Mouse (Mus musculus) cerebellum, adult 8-10 months (tissue): Measurements from ENCODE around the gene 4930442H23Rik.
A peak's percentile ranks its signal among the peaks of the same experiment; 100 is the strongest.
"Not testable (repeated sequence)": the region's sequence is repeated elsewhere in the genome, so short reads cannot be mapped to it uniquely, and the experiment has no call there.

Source experiments
- DNase-seq: peaks from one replicate; pipeline ENCODE4 v3.0.0; 2022

Gene 4930442H23Rik

DNA sequence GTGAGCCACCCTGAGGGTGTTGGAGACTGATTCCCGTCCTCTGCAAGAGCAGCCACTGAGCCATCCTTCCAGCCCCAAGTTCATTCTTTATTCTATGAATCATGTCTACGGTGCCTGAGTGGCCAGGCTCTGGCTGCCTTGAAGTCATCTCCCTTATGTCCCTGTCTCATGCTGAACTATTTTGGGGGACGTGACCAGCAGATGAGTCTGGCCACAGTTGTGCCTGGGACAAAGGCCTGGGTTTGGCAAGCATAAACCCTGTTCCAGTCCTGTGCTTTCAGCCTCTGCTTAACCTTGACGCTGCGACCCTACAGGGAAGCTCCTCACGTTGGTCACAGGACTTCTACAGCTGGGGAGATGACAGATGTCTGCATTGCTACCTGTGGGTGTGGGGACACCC is 13.7 kb upstream of the 4930442H23Rik start:
- no peak for DNase-seq

- no peak for DNase-seq
Measured at GRCm38 (mm10) chr10:81196470-81197065, 12.9 kb upstream of the 4930442H23Rik start.

GRCm38 (mm10) chr10:81195300-81195699 is 11.7 kb upstream of the 4930442H23Rik start:
- DNase-seq: no peak

DNA sequence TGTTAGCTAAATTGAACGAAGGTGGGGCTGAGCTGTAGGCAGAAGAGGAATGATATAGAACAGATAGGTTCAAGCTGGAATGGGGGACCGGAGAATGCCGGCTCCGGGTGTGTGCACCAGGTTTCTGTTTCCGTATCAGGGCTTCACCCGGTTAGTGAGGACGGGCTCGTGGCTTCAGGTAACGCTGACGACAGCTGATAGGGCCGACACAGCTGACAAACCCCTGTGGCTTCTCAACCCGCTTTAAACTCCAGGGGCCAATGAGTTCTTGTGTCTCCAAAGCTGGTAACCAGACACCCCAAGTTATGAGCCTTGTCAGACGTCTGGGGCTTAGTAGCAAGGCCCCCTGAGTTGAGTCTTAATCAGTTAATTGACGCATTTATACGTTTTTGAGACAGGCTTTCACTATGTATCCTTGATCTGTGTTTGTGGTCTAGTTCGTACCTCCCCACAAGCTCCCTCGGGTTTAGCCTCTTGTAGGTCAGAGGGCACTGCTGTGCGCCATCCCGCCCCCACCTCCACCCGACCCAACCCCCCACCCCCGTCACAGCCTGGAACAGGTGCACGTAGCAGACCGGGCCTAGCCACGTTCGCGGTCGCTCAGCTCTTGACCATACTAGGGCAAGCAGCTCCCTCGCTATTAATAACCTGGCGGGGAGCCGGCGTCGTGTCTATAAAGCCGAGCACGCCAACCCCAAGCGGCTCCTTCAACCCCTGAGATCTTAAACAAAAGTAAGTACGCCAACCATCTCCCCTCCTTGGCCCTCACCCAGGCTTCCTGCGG is 10.5 kb upstream of the 4930442H23Rik start:
- peak; percentile 49 for DNase-seq

- DNase-seq: peak; percentile 64
Measured at GRCm38 (mm10) chr10:81192968-81193501, 9.4 kb upstream of the 4930442H23Rik start.

DNA sequence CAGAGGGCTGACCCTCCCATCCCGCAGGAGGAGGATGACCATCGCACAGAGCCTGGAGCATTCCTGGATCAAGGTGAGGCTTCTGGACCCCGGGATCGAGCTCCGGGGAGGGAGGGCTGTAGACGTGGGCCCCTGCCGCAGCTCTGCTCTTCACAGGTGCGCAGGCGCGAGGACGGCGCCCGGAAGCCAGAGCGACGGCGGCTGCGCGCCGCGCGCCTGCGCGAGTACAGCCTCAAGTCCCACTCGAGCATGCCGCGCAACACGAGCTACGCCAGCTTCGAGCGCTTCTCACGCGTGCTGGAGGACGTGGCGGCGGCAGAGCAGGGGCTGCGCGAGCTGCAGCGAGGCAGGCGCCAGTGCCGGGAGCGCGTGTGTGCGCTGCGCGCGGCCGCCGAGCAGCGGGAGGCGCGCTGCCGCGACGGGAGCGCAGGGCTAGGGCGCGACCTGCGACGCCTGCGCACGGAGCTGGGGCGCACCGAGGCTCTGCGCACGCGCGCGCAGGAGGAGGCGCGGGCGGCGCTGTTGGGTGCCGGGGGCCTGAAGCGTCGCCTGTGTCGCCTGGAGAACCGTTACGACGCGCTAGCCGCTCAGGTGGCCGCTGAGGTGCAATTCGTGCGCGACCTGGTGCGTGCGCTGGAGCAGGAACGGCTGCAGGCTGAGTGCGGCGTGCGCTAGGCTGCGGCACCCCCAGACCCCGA is 8.8 kb upstream of the 4930442H23Rik start:
- DNase-seq: peak; percentile 87

- DNase-seq: no peak
Measured at GRCm38 (mm10) chr10:81191342-81191982, 7.8 kb upstream of the 4930442H23Rik start.

- no peak for DNase-seq
Measured at GRCm38 (mm10) chr10:81190912-81191321, 7.3 kb upstream of the 4930442H23Rik start.

GRCm38 (mm10) chr10:81190236-81190911 is 6.7 kb upstream of the 4930442H23Rik start:
- peak; percentile 53 for DNase-seq

DNA sequence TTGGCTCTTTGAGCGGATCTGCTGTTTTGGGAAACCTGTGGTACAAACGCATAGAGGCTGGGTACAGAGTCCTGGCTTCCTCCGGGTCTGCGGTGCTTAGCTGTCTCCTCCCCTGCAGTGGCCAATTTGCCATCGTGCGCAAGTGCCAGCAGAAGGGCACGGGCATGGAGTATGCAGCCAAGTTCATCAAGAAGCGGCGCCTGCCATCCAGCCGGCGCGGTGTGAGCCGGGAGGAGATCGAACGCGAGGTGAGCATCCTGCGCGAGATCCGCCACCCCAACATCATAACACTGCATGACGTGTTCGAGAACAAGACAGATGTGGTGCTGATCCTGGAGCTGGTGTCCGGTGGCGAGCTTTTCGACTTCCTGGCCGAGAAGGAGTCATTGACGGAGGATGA is 6.2 kb upstream of the 4930442H23Rik start:
- DNase-seq: no peak

- DNase-seq: no peak
Measured at GRCm38 (mm10) chr10:81187161-81187560, 3.5 kb upstream of the 4930442H23Rik start.

GRCm38 (mm10) chr10:81184765-81185164 is 1.1 kb upstream of the 4930442H23Rik start:
- no peak for DNase-seq

DNA sequence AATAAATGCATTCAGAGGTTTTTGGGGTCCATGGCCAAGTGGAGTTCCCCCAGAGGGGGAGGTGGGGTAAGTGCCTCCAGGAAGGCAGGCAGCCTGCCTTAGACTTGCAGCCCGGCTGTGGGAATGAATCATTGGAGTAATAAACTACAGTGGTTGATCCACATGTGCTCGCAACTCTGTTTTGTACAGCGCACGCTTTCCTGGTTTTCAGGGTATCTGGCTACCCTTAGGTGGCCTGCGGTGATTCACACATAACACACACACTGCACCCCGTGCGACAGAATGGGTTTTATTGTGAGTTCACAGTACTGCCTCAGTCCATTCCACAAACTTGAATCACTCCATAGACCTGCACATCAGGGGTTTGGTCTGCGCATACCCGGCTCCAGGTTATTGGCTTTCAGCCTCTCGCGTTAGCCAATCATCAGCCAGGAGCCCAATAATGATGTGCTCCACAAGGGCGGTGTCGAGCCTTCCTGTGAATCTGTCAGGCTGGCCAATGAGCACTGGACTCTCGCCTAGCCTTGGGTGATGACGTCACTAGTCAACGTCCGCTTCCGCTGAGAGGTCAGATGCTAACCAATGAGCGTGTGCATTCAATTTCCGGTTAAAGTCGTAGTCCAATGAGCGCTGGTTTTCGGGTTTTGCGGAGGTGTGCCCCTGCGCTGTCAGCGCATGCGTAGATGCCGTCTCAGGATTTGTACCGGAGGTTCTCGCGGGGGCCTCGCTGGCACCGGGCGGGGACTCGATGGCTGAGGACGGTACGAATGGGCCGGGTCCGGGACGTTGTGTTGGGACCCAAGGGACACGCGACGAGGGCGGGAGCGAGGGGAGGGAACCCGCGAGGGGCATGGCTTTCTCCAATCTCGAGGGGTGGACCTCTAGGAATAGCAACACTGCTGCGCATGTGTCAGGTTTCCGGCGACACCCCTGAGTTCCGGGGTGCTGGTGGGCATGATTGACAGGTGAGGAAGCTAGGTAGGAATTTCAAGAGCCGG is 1.0 kb downstream of the 4930442H23Rik start, which contains the start of gene Dapk3:
Dapk3 (plus strand) TSS at position 670 of the 998 bp plus-strand sequence.
- peak; percentile 96 for DNase-seq

DNA sequence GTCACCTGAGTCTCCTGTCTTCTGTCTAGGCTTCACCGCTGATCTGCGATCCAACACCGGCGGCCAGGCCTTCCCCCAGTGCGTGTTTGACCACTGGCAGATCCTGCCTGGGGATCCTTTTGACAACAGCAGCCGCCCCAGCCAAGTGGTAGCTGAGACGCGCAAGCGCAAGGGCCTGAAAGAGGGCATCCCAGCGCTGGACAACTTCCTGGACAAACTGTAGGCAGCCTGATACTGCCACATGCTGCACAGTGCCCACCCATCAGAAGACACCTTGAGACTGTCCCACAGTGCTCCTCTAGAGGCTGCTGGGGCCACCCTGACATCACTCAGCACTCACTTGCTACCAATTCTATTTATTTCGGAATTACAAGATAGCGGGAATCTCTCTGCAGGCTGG is 1.8 kb downstream of the 4930442H23Rik start:
- not testable (repeated sequence) for DNase-seq

DNA sequence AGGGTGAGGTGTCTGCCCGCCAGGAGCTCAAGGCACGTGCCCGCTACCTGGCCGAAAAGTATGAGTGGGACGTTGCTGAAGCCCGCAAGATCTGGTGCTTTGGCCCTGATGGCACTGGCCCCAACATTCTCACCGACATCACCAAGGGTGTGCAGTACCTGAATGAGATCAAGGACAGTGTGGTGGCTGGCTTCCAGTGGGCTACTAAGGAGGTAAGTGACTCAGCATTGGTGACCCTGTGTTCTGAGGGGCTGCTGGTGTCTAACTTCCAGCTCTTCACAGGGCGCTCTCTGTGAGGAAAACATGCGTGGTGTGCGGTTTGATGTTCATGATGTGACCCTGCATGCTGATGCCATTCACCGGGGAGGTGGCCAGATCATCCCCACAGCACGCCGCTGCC is 2.7 kb downstream of the 4930442H23Rik start:
- no peak for DNase-seq

DNA sequence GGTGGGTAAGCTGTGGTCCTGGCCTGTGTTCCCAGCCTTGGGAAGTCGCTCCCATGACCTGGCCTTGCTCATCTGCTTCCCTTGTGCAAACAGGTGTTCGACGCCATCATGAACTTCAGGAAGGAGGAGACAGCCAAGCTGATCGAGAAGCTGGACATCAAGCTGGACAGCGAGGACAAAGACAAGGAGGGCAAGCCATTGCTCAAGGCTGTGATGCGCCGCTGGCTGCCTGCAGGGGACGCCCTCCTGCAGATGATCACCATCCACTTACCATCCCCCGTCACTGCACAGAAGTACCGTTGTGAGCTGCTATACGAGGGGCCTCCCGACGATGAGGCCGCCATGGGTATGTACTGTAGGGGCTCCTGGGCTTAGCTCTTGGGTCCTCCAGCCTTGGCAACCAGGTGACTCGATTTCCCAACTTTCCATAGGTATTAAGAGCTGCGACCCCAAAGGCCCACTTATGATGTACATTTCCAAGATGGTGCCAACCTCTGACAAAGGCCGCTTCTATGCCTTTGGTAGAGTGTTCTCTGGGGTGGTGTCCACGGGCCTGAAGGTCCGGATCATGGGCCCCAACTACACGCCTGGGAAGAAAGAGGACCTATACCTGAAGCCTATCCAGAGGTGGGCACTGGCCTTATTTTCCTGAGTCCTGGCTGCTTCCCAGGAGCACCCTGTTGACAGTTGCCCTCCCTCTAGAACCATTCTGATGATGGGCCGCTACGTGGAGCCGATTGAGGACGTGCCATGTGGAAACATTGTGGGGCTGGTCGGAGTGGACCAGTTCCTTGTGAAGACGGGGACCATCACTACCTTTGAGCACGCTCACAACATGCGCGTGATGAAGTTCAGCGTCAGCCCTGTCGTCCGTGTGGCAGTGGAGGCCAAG is 4.0 kb downstream of the 4930442H23Rik start:
- DNase-seq: no peak

- no peak for DNase-seq
Measured at GRCm38 (mm10) chr10:81178927-81179326, 4.7 kb downstream of the 4930442H23Rik start.

DNA sequence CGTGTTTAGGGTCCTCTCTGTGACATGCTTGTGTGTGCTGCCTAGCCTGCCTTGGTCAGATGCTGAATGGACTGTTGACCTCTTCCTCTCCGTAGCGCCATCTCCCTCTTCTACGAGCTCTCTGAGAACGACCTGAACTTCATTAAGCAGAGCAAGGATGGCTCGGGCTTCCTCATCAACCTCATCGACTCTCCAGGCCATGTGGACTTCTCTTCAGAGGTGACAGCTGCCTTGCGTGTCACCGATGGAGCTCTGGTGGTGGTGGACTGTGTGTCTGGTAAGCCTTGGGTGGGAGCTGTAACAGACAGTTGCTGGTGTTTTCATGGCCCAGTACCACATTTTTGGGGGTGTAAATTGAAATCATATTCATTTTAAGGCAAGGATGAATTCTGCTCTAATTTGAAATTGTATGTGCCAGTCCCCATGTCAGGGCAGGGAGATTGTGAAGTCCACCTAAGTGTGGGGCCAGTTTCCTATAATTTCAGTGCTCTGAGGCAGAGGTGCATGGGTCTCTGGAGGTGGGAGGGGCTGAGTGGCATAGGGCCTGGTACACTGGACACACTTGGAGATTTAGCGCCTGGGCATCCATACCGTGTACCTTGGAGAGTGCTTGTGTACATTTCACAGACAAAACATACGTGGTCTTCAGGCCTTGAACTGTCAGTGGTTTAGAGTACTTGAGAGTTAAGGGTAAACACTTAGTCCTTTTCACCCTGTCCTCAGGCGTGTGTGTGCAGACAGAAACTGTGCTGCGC is 5.5 kb downstream of the 4930442H23Rik start:
- DNase-seq: no peak

GRCm38 (mm10) chr10:81177491-81177925 is 6.1 kb downstream of the 4930442H23Rik start:
- DNase-seq: peak; percentile 61
